Mouse (Mus musculus): ENCODE measurements at regions not wholly inside any gene's neighbourhood (a gene's known extent, or its start where the extent isn't known, plus 50 kb on each side); places are given as distances from the start of the nearest gene placed in this dataset.

DNA sequence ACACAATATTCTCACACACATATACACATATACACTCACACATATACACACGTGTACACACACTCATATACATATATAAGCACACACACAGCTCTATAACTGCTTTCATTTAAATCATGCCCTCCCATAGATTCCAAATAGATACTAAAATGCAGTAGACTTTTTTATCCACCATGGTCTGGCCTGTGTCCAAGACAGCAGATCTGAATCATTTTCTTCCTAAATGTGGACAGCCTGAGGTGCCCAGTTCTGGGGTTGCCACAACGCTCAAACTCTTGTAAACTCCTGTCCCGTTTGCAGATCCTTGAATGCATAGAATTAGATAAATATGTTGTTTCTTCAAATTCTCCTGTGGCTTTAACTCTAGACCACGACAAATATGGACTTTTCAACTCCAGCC is 50.9 kb upstream of the Aff3 start:
- no peak for TF ChIP-seq POLR2A (IDR thresholded peaks at IDR 0.05; ENCODE audit: low read depth, low read length)
- no peak for TF ChIP-seq CTCF (IDR thresholded peaks at IDR 0.05; ENCODE audit: borderline replicate concordance, insufficient read depth, low read length)
